Mouse (Mus musculus) embryonic facial prominence, embryonic 11.5 days (tissue): ENCODE results near the gene Trpv5. TPM values are rescaled to one million over a fixed set of nuclear protein-coding genes. Genes with fewer than 3 reads are reported as not detected.

Experiments
- ATAC-seq: fragments of 200-750 bp; cut with Nextera tagmentation; replicated peaks from 2 replicates; pipeline ENCODE4 v1.8.0; 2017; ENCODE audit warnings: low read depth; ENCODE audit not compliant: insufficient number of reproducible peaks, low FRiP score, low TSS enrichment
- DNase-seq: peaks from one replicate; pipeline ENCODE4 v3.0.0-alpha.2; 2015; ENCODE audit warnings: low spot score
- H3K27ac ChIP-seq: fragments of 300-500 bp; sonication (generic); replicated peaks from 2 replicates; pipeline ENCODE4 v1.5.1; 2014; ENCODE audit warnings: mild to moderate bottlenecking, low read depth, low read length, control low read depth
- H3K27me3 ChIP-seq: fragments of 300-500 bp; sonication (generic); 2 replicates; pipeline ENCODE4 v1.6.1; 2014; ENCODE audit warnings: mild to moderate bottlenecking, low read length, moderate library complexity, mixed read lengths; ENCODE audit not compliant: control insufficient read depth, insufficient read depth
- H3K36me3 ChIP-seq: fragments of 300-500 bp; sonication (generic); replicated peaks from 2 replicates; pipeline ENCODE4 v1.6.1; 2014; ENCODE audit warnings: low read depth, mild to moderate bottlenecking, low read length, moderate library complexity, mixed read lengths; ENCODE audit not compliant: control insufficient read depth, insufficient read depth
- H3K4me1 ChIP-seq: fragments of 300-500 bp; sonication (generic); 2 replicates; pipeline ENCODE4 v1.6.1; 2014; ENCODE audit warnings: low read length, mixed read lengths; ENCODE audit not compliant: control insufficient read depth, insufficient read depth
- H3K4me2 ChIP-seq: fragments of 300-500 bp; sonication (generic); 2 replicates; pipeline ENCODE4 v1.6.1; 2014; ENCODE audit warnings: low read depth, mild to moderate bottlenecking, control low read depth, low read length, moderate library complexity
- H3K4me3 ChIP-seq: fragments of 300-500 bp; sonication (generic); 2 replicates; pipeline ENCODE4 v1.5.1; 2014; ENCODE audit warnings: low read depth, low read length, control low read depth
- H3K9ac ChIP-seq: fragments of 300-500 bp; sonication (generic); replicated peaks from 2 replicates; pipeline ENCODE4 v1.6.1; 2014; ENCODE audit warnings: mild to moderate bottlenecking, control low read depth, low read length
- H3K9me3 ChIP-seq: fragments of 300-500 bp; sonication (generic); replicated peaks from 2 replicates; pipeline ENCODE4 v1.6.1; 2016; ENCODE audit warnings: mild to moderate bottlenecking, low read length, inconsistent platforms, mixed read lengths; ENCODE audit not compliant: control insufficient read depth
- WGBS: fragments of 180-500 bp; shearing (Covaris S2); extraction: QIAGEN DNeasy Blood & Tissue Kit; methylation state at CpG from one replicate; pipeline ENCODE4 v1.1.7; 2014; 5-methylcytosine and 5-hydroxymethylcytosine counted together
- polyA plus RNA-seq: library from polyadenylated mRNA; unstranded; fragments of >200 nt; fragmentation: Nextera tagmentation; extraction: Ambion mirVana; gene quantifications from 2 replicates; pipeline ENCODE4 v1.2.1, GENCODE M21; 2014

Gene Trpv5
- polyA plus RNA-seq, 1 experiment from 2014 or later = not detected

GRCm38 (mm10) chr6:41621241-41621990 lies 59.2 kb downstream of the Trpv5 start:
- H3K27me3 ChIP-seq = no peaks in the 10 kb centered on the region
- H3K9ac ChIP-seq = no peak overlapping the region
- DNase-seq = no peak
- no peak overlapping the region for H3K27ac ChIP-seq
- 88% methylated on average over 12 of the region's 12 CpGs for WGBS
- no peak overlapping the region for H3K4me3 ChIP-seq
- ATAC-seq = no peak
- no peaks in the 10 kb centered on the region for H3K36me3 ChIP-seq
- no peaks in the 10 kb centered on the region for H3K9me3 ChIP-seq
- H3K4me1 ChIP-seq = no peaks in the 10 kb centered on the region
- no peak overlapping the region for H3K4me2 ChIP-seq

GRCm38 (mm10) chr6:41620173-41620798 lies 60.3 kb downstream of the Trpv5 start:
- no peaks in the 10 kb centered on the region for H3K36me3 ChIP-seq
- H3K4me2 ChIP-seq = no peak overlapping the region
- H3K4me3 ChIP-seq = no peak overlapping the region
- H3K27ac ChIP-seq = no peak overlapping the region
- no peaks in the 10 kb centered on the region for H3K27me3 ChIP-seq
- DNase-seq (no peak), ATAC-seq (no peak)
- H3K4me1 ChIP-seq = no peaks in the 10 kb centered on the region
- no peak overlapping the region for H3K9ac ChIP-seq
- H3K9me3 ChIP-seq = no peaks in the 10 kb centered on the region
- WGBS = 92% methylated on average over 9 of the region's 9 CpGs

GRCm38 (mm10) chr6:41607637-41608036 lies 72.9 kb downstream of the Trpv5 start:
- no peak overlapping the region for H3K4me3 ChIP-seq
- H3K27ac ChIP-seq = no peak overlapping the region
- H3K9me3 ChIP-seq = no peaks in the 10 kb centered on the region
- H3K27me3 ChIP-seq = no peaks in the 10 kb centered on the region
- H3K36me3 ChIP-seq = no peaks in the 10 kb centered on the region
- H3K4me1 ChIP-seq = no peaks in the 10 kb centered on the region
- WGBS = 60% methylated on average over 5 of the region's 5 CpGs
- ATAC-seq (no peak), DNase-seq (no peak)
- H3K4me2 ChIP-seq = no peak overlapping the region
- H3K9ac ChIP-seq = no peak overlapping the region

- Histone ChIP-seq H3K9me3 (no peaks in the 10 kb centered on the region), H3K4me1 (no peaks in the 10 kb centered on the region), H3K4me2 (peak overlapping the region; percentile 87), H3K27ac (no peak overlapping the region), H3K36me3 (no peaks in the 10 kb centered on the region), H3K27me3 (no peaks in the 10 kb centered on the region), H3K4me3 (peak overlapping the region; percentile 61), H3K9ac (peak overlapping the region; percentile 88)
- ATAC-seq = no peak
- WGBS = 7% methylated on average over 4 of the region's 4 CpGs
- no peak for DNase-seq
Observed at GRCm38 (mm10) chr6:41606214-41606613, 74.4 kb downstream of the Trpv5 start.

- ATAC-seq = peak; percentile 47
- H3K4me2 ChIP-seq = peak overlapping the region; percentile 87
- H3K9ac ChIP-seq = peak overlapping the region; percentile 88
- no peaks in the 10 kb centered on the region for H3K9me3 ChIP-seq
- H3K4me1 ChIP-seq = no peaks in the 10 kb centered on the region
- no peaks in the 10 kb centered on the region for H3K36me3 ChIP-seq
- no peak for DNase-seq
- H3K27ac ChIP-seq = 0 out of 2 replicates have a peak overlapping the region, but pooled peaks have one; percentile 91
- no peaks in the 10 kb centered on the region for H3K27me3 ChIP-seq
- WGBS = 0% methylated on average over 7 of the region's 7 CpGs
- H3K4me3 ChIP-seq = peak overlapping the region; percentile 61
Observed at GRCm38 (mm10) chr6:41605794-41606104, 74.8 kb downstream of the Trpv5 start.

- DNase-seq = peak; percentile 90
- Histone ChIP-seq H3K27ac (peak within 1 kb of the TSS; percentile 91), H3K36me3 (no peaks in the 10 kb centered on the region), H3K4me1 (no peaks in the 10 kb centered on the region), H3K9me3 (no peaks in the 10 kb centered on the region), H3K4me2 (peak within 1 kb of the TSS; percentile 87), H3K27me3 (no peaks in the 10 kb centered on the region), H3K4me3 (peak within 1 kb of the TSS; percentile 61), H3K9ac (peak within 1 kb of the TSS; percentile 88)
- WGBS = under 1% methylated on average over 67 of the region's 68 CpGs
- peak; percentile 97 for ATAC-seq
Observed at GRCm38 (mm10) chr6:41605061-41605793, 75.3 kb downstream of the Trpv5 start, which contains the start of gene Ephb6. Ephb6 (plus strand) TSS chr6:41605482.

- Histone ChIP-seq H3K4me3 (peak overlapping the region; percentile 61), H3K4me2 (peak overlapping the region; percentile 87), H3K27me3 (no peaks in the 10 kb centered on the region), H3K36me3 (no peaks in the 10 kb centered on the region), H3K27ac (peak overlapping the region; percentile 81), H3K9me3 (no peaks in the 10 kb centered on the region), H3K9ac (peak overlapping the region; percentile 88), H3K4me1 (no peaks in the 10 kb centered on the region)
- DNase-seq = peak; percentile 86
- under 1% methylated on average over 23 of the region's 23 CpGs for WGBS
- peak; percentile 61 for ATAC-seq
Observed at GRCm38 (mm10) chr6:41604401-41605050, 76.0 kb downstream of the Trpv5 start.
